29 mouse cellular contexts compared by ENCODE assay signal in the genomic region with DNA sequence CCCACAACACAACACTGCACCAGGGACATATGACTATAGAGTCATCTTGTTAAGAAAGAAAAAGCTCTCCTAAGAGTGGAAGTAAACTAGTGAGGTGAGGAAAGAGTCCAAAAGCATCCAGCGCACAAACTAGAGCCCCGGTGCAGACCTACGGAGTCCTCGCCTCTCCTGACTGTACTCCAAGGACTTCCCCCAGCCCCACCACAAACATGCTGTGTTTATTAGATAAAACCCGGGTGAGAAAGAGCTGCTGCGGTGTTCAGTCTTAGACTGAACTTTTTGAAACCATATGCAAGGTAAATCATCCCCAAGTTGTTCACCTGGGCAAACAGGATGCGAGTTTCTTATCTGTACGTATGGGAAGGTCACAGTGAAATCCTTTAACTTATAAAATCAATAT. TPM values are rescaled to one million over a fixed set of nuclear protein-coding genes. Genes with fewer than 3 reads are reported as not detected.
A peak's percentile ranks its signal among the peaks of the same experiment; 100 is the strongest.
DNase-seq lines count a peak whose midpoint lies in the region; ATAC-seq and TF ChIP-seq lines count a peak whose summit lies in the region.
"Had no signal": no experiment of that assay in that cellular context is flagged by ENCODE, and none has a peak within 500 bp of the region (broad histone marks: within the 10 kb centered on the region; RNA-seq: fewer than 3 reads in every experiment).

No protein-coding gene starts in this region.

- TF ChIP-seq CTCF in MEL (IDR thresholded peaks at IDR 0.05 in 2 of 3, conservative IDR thresholded peaks at IDR 0.05 in 1 of 3; ENCODE audit: control insufficient read depth in 1 of 3, insufficient read depth in 1 of 3, low read depth in 2 of 3, low read length in 3 of 3, poor library complexity in 1 of 3, severe bottlenecking in 1 of 3), result no peak

- no peaks in the 10 kb centered on the region for H3K9me3 ChIP-seq in MEL (replicated peaks; ENCODE audit: insufficient read depth, low read length)
- H3K9me3 ChIP-seq: embryonic facial prominence, embryonic 13.5 days; embryonic facial prominence, embryonic 15.5 days; forebrain, embryonic 10.5 days; forebrain, embryonic 12.5 days; G1E had no signal

- DNase-seq in MEL (ENCODE audit: low read depth, low spot score), result peak; percentile 78
- DNase-seq in MEL-GATA-1-ER (ENCODE audit: extremely low read depth, low read depth), result peak; percentile 65
- DNase-seq in ovary, postnatal 10 days (ENCODE audit: low spot score), result no peak
- no peak for DNase-seq in layer of hippocampus, postnatal 10 days (ENCODE audit: low spot score in 2 of 2)
- DNase-seq in urinary bladder, postnatal 36 days (ENCODE audit: low spot score in 2 of 2), result no peak
- DNase-seq: adrenal gland, adult 8-10 months; adrenal gland, postnatal 36 days; cerebellum, adult 11-12 months; cerebellum, adult 2 months; cerebellum, adult 9-10 months; cerebellum, postnatal 10 days; cerebellum, postnatal 25 days; embryo, embryonic 11 days had no signal

- H3K27ac ChIP-seq in MEL (ENCODE audit: control insufficient read depth, low read depth, low read length), result 0 out of 2 replicates have a peak overlapping the region, but pooled peaks have one; percentile 10
- H3K27ac ChIP-seq: embryonic facial prominence, embryonic 13.5 days; embryonic facial prominence, embryonic 15.5 days; forebrain, embryonic 10.5 days; forebrain, embryonic 12.5 days had no signal

- peak overlapping the region; percentile 53 to 60 for H3K4me3 ChIP-seq in MEL (ENCODE audit: control insufficient read depth in 1 of 2, insufficient read depth in 1 of 2, low read depth in 2 of 2, low read length in 2 of 2)
- H3K4me3 ChIP-seq: embryonic facial prominence, embryonic 13.5 days; embryonic facial prominence, embryonic 15.5 days; erythroblast, embryonic 14.5 days; forebrain, embryonic 10.5 days; forebrain, embryonic 12.5 days had no signal

- peak; percentile 53 for ATAC-seq in megakaryocyte progenitor cell, adult 5-6 weeks (replicated peaks; ENCODE audit: poor library complexity)
- ATAC-seq: activated CD4-positive, CD25-positive, alpha-beta regulatory T cell, adult 4 months; CD4-positive, CD25-positive, alpha-beta regulatory T cell, adult 4 months; forebrain, embryonic 14.5 days; forebrain, embryonic 16.5 days; Patski had no signal

- no peaks in the 10 kb centered on the region for H3K27me3 ChIP-seq in MEL (ENCODE audit: control insufficient read depth in 1 of 2, insufficient read depth in 2 of 2, low read length in 2 of 2)
- H3K27me3 ChIP-seq: CH12.LX; embryonic facial prominence, embryonic 13.5 days; embryonic facial prominence, embryonic 15.5 days had no signal

- H3K79me2 ChIP-seq in MEL (ENCODE audit: control insufficient read depth, insufficient read depth, low read length, poor library complexity), result no peaks in the 10 kb centered on the region

- TF ChIP-seq POLR2A in MEL (IDR thresholded peaks at IDR 0.05; ENCODE audit: control insufficient read depth in 1 of 2, insufficient read depth in 1 of 2, low read depth in 1 of 2, low read length in 2 of 2, poor library complexity in 1 of 2), result no peak

- no peak for TF ChIP-seq RAD21 in MEL (IDR thresholded peaks at IDR 0.05; ENCODE audit: low read depth, low read length)

- H3K36me3 ChIP-seq in MEL (ENCODE audit: control insufficient read depth in 1 of 2, insufficient read depth in 2 of 2, low read length in 2 of 2), result peaks cover 0 to 4% of the 10 kb centered on the region in 2 experiments; a peak in 2 of 4 replicates
- H3K36me3 ChIP-seq: embryonic facial prominence, embryonic 13.5 days; embryonic facial prominence, embryonic 15.5 days; forebrain, embryonic 10.5 days; forebrain, embryonic 12.5 days; G1E had no signal

- peaks cover 3 to 6% of the 10 kb centered on the region in 2 experiments; a peak in 3 of 4 replicates for H3K4me1 ChIP-seq in MEL (ENCODE audit: control insufficient read depth in 1 of 2, insufficient read depth in 2 of 2, low read length in 2 of 2)

- H3K9ac ChIP-seq in MEL (ENCODE audit: control insufficient read depth, low read depth, low read length, poor library complexity, severe bottlenecking), result peak overlapping the region; percentile 28
- H3K9ac ChIP-seq: embryonic facial prominence, embryonic 13.5 days; embryonic facial prominence, embryonic 15.5 days; forebrain, embryonic 12.5 days had no signal

- TF ChIP-seq EP300 in MEL (IDR thresholded peaks at IDR 0.05; ENCODE audit: low read depth in 1 of 2, low read length in 2 of 2), result peak; percentile 59 to 68

TF ChIP-seq in MEL, 35 proteins besides CTCF, POLR2A, EP300 and RAD21:
- TF ChIP-seq ZMIZ1 (IDR thresholded peaks at IDR 0.05; ENCODE audit: low read depth, low read length), result no peak
- TF ChIP-seq GABPA (IDR thresholded peaks at IDR 0.05; ENCODE audit: low read depth, low read length), result no peak
- TF ChIP-seq SMC3 (IDR thresholded peaks at IDR 0.05; ENCODE audit: low read depth, low read length), result no peak
- TF ChIP-seq MYC (IDR thresholded peaks at IDR 0.05; ENCODE audit: low read depth, low read length), result 0 out of 2 replicates have a peak, but pooled peaks have one; percentile 37
- no peak for TF ChIP-seq POLR2AphosphoS2 (IDR thresholded peaks at IDR 0.05; ENCODE audit: low read length)
- no peak for TF ChIP-seq MXI1 (IDR thresholded peaks at IDR 0.05; ENCODE audit: low read depth, low read length)
- peak; percentile 60; the same call in 1 of the 2 replicates for TF ChIP-seq RCOR1 (IDR thresholded peaks at IDR 0.05; ENCODE audit: low read depth, low read length)
- TF ChIP-seq BHLHE40 (IDR thresholded peaks at IDR 0.05; ENCODE audit: borderline replicate concordance, low read depth, low read length), result no peak
- no peak for TF ChIP-seq E2F4 (IDR thresholded peaks at IDR 0.05; ENCODE audit: borderline replicate concordance, low read depth, low read length)
- TF ChIP-seq MAFK (IDR thresholded peaks at IDR 0.05; ENCODE audit: borderline replicate concordance, low read depth, low read length), result no peak
- no peak for TF ChIP-seq UBTF (IDR thresholded peaks at IDR 0.05; ENCODE audit: borderline replicate concordance, insufficient read depth, low read depth, low read length)
- TF ChIP-seq TAL1 (IDR thresholded peaks at IDR 0.05; ENCODE audit: low read length), result peak; percentile 84
- no peak for TF ChIP-seq ZC3H11A (IDR thresholded peaks at IDR 0.05; ENCODE audit: low read depth, low read length)
- no peak for TF ChIP-seq HCFC1 (IDR thresholded peaks at IDR 0.05; ENCODE audit: low read depth, low read length)
- TF ChIP-seq CHD2 (IDR thresholded peaks at IDR 0.05; ENCODE audit: low read length), result no peak
- TF ChIP-seq USF1 (IDR thresholded peaks at IDR 0.05; ENCODE audit: low read depth, low read length), result no peak
- peak; percentile 53 for TF ChIP-seq GATA1 (IDR thresholded peaks at IDR 0.05; ENCODE audit: low read depth, low read length)
- no peak for TF ChIP-seq KAT2A (conservative IDR thresholded peaks at IDR 0.05; ENCODE audit: low read depth, low read length)
- TF ChIP-seq SIN3A (IDR thresholded peaks at IDR 0.05; ENCODE audit: low read length), result peak; percentile 11; the same call in 1 of the 2 replicates
- TF ChIP-seq TCF12 (IDR thresholded peaks at IDR 0.05; ENCODE audit: low read depth, low read length), result peak; percentile 86
- TF ChIP-seq MAX (IDR thresholded peaks at IDR 0.05; ENCODE audit: low read length), result no peak
- no peak for TF ChIP-seq ELF1 (IDR thresholded peaks at IDR 0.05; ENCODE audit: low read depth, low read length)
- no peak for TF ChIP-seq ZNF384 (IDR thresholded peaks at IDR 0.05; ENCODE audit: low read depth, low read length)
- TF ChIP-seq ETS1 (IDR thresholded peaks at IDR 0.05; ENCODE audit: low read depth, low read length), result peak; percentile 59
- no peak for TF ChIP-seq ZKSCAN1 (IDR thresholded peaks at IDR 0.05; ENCODE audit: low read depth, low read length)
- TF ChIP-seq MEF2A (IDR thresholded peaks at IDR 0.05; ENCODE audit: extremely low read depth, insufficient replicate concordance, low read depth, low read length, poor library complexity, severe bottlenecking), result no peak
- peak; percentile 76 for TF ChIP-seq TBP (IDR thresholded peaks at IDR 0.05; ENCODE audit: low read depth, low read length)
- TF ChIP-seq NRF1 (IDR thresholded peaks at IDR 0.05; ENCODE audit: insufficient read depth, low read depth, low read length, poor library complexity, severe bottlenecking), result no peak
- TF ChIP-seq NELFE (IDR thresholded peaks at IDR 0.05; ENCODE audit: low read depth, low read length), result no peak
- no peak for TF ChIP-seq CHD1 (IDR thresholded peaks at IDR 0.05; ENCODE audit: low read depth, low read length)

RNA-seq across cellular contexts. Expression of a gene that starts 6.2 kb away (rescaled TPM):
- total RNA-seq in MEL (2012; rRNA removed), result 11.6 and 13.8 TPM in 2 replicates
- polyA plus RNA-seq in MEL (2012; ENCODE audit: insufficient read depth in 1 of 2, insufficient read length in 2 of 2, low read depth in 1 of 2, low replicate concordance in 2 of 2, missing spikeins in 1 of 2), result 10 to 100 TPM in 1 of 2 experiments, not detected in 1; 14.9 TPM
- total RNA-seq in megakaryocyte progenitor cell, adult 5-6 weeks (2015), result 30.0 and 33.0 TPM in 2 replicates
- total RNA-seq in megakaryocyte progenitor cell, adult 5-6 weeks (2017), result 49.9 and 59.7 TPM in 2 replicates
- 10 to 100 TPM; 42.7 to 45.8 TPM for total RNA-seq in layer of hippocampus, postnatal 10 days (2021)
- polyA plus RNA-seq: erythroblast, embryonic 14.5 days had no signal

RNA-seq across cellular contexts. Expression of a gene that starts 21.5 kb away (rescaled TPM):
- total RNA-seq in MEL (2012; rRNA removed), result not detected in 2 replicates
- not detected for polyA plus RNA-seq in MEL (2012; ENCODE audit: insufficient read depth in 1 of 2, insufficient read length in 2 of 2, low read depth in 1 of 2, low replicate concordance in 2 of 2, missing spikeins in 1 of 2)
- total RNA-seq in megakaryocyte progenitor cell, adult 5-6 weeks (2015), result not detected in 2 replicates
- total RNA-seq in megakaryocyte progenitor cell, adult 5-6 weeks (2017), result not detected in 2 replicates
- total RNA-seq in layer of hippocampus, postnatal 10 days (2021), result not detected
- total RNA-seq: adrenal gland, adult 18-20 months; adrenal gland, adult 8-10 months; adrenal gland, postnatal 14 days; adrenal gland, postnatal 36 days; CH12.LX had no signal
- polyA plus RNA-seq: activated CD4-positive, CD25-positive, alpha-beta regulatory T cell, adult 4 months; CD4-positive, CD25-positive, alpha-beta regulatory T cell, adult 4 months; cerebellum, adult 2 months; embryonic facial prominence, embryonic 11.5 days; embryonic facial prominence, embryonic 13.5 days; embryonic facial prominence, embryonic 15.5 days; erythroblast, embryonic 14.5 days; forebrain, embryonic 10.5 days; forebrain, embryonic 12.5 days; forebrain, embryonic 14.5 days; forebrain, embryonic 16.5 days; G1E had no signal

Comparison
In these comparisons a context has a peak if more than half of its experiments do, and no peak if none do; other contexts are left out.
1. DNase-seq: peak in MEL (single experiment) and MEL-GATA-1-ER (single experiment); none in ovary, postnatal 10 days (single experiment), layer of hippocampus, postnatal 10 days (0 of 2) and urinary bladder, postnatal 36 days (0 of 2).